Mouse (Mus musculus): ENCODE measurements around the gene Nudt14.
A peak's percentile ranks its signal among the peaks of the same experiment; 100 is the strongest.

DNA sequence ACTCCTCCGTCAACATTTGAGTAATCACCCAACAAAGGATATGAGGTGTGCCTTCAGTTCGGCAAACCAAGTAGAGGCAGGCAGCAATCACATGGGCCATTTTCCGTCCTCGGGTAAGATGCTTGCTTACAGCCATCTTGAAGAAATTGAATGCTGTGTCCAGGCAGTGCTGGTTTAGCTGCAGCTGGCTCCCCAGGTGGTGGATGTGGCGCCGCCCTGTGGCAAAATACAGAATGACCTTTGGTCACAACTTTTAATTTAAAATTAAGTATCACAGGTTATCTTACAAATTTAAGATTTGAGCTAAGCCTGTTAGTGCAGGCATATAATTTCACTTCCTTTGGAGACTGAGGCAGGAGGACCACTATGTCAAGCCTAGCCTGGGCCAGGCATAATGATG, 46.0 kb upstream of the Nudt14 start:
- TF ChIP-seq EP300 (IDR thresholded peaks at IDR 0.05; ENCODE audit: low read depth): no peak
- TF ChIP-seq CTCF (IDR thresholded peaks at IDR 0.05; ENCODE audit: low read depth): peak; percentile 63
